Mouse (Mus musculus) liver, embryonic 16.5 days (tissue): ENCODE results near the gene Cpne9. TPM values are rescaled to one million over a fixed set of nuclear protein-coding genes. Genes with fewer than 3 reads are reported as not detected.

Experiments used
- ATAC-seq: fragments of 200-750 bp; cut with Nextera tagmentation; 2 replicates; pipeline ENCODE4 v1.8.0; 2017; ENCODE audit warnings: low read depth, mild to moderate bottlenecking, moderate number of reproducible peaks, moderate library complexity
- H3K27ac ChIP-seq: fragments of 300-500 bp; sonication (generic); 2 replicates; pipeline ENCODE4 v1.5.1; 2014; ENCODE audit warnings: mild to moderate bottlenecking, low read length
- H3K27me3 ChIP-seq: fragments of 300-500 bp; sonication (generic); 2 replicates; pipeline ENCODE4 v1.6.1; 2014; ENCODE audit warnings: low read depth, low read length, mixed read lengths; ENCODE audit not compliant: control insufficient read depth, insufficient read depth
- H3K36me3 ChIP-seq: fragments of 300-500 bp; sonication (generic); 2 replicates; pipeline ENCODE4 v1.6.1; 2014; ENCODE audit warnings: mild to moderate bottlenecking; ENCODE audit not compliant: control insufficient read depth, insufficient read depth
- H3K4me1 ChIP-seq: fragments of 300-500 bp; sonication (generic); 2 replicates; pipeline ENCODE4 v1.6.1; 2014; ENCODE audit warnings: low read depth, low read length, mixed read lengths; ENCODE audit not compliant: control insufficient read depth
- H3K4me2 ChIP-seq: fragments of 300-500 bp; sonication (generic); 2 replicates; pipeline ENCODE4 v1.6.1; 2014; ENCODE audit warnings: low read depth, low read length, mixed read lengths
- H3K4me3 ChIP-seq: fragments of 300-500 bp; sonication (generic); 2 replicates; pipeline ENCODE4 v1.5.1; 2014; ENCODE audit warnings: low read depth, mild to moderate bottlenecking, low read length
- H3K9ac ChIP-seq: fragments of 300-500 bp; sonication (generic); 2 replicates; pipeline ENCODE4 v1.6.1; 2014; ENCODE audit warnings: low read depth, low read length
- H3K9me3 ChIP-seq: fragments of 300-500 bp; sonication (generic); replicated peaks from 2 replicates; pipeline ENCODE4 v1.6.1; 2016; ENCODE audit warnings: low read length; ENCODE audit not compliant: control insufficient read depth
- WGBS: fragments of 180-500 bp; shearing (Covaris S2); extraction: QIAGEN DNeasy Blood & Tissue Kit; methylation state at CpG from one replicate; pipeline ENCODE4 v1.1.7; 2014; ENCODE audit not compliant: insufficient replicate concordance; 5-methylcytosine and 5-hydroxymethylcytosine counted together
- polyA plus RNA-seq: library from polyadenylated mRNA; unstranded; fragments of >200 nt; fragmentation: Nextera tagmentation; extraction: Ambion mirVana; gene quantifications from 2 replicates; pipeline ENCODE4 v1.2.1, GENCODE M21; 2015

Cpne9 gene
- polyA plus RNA-seq, 1 experiment from 2014 or later, result 0.02 TPM

GRCm38 (mm10) chr6:113343177-113344092 is 61.3 kb downstream of the Cpne9 start, which contains the start of gene Camk1:
Gene Camk1 (minus strand): TSS chr6:113343984.
- H3K4me1 ChIP-seq, result peaks cover 2% of the 10 kb centered on the region; the same call in 1 of the 2 replicates
- H3K36me3 ChIP-seq, result no peaks in the 10 kb centered on the region
- 13% methylated on average over 32 of the region's 32 CpGs for WGBS
- peak within 1 kb of the TSS; percentile 70 for H3K4me2 ChIP-seq
- no peak within 1 kb of the TSS for H3K27ac ChIP-seq
- H3K9me3 ChIP-seq, result no peaks in the 10 kb centered on the region
- peak within 1 kb of the TSS; percentile 65 for H3K4me3 ChIP-seq
- H3K9ac ChIP-seq, result peak within 1 kb of the TSS; percentile 64
- ATAC-seq, result peak; percentile 81
- no peaks in the 10 kb centered on the region for H3K27me3 ChIP-seq

GRCm38 (mm10) chr6:113344321-113344720 is 62.2 kb downstream of the Cpne9 start:
- ATAC-seq, result peak; percentile 15; the same call in 1 of the 2 replicates
- no peaks in the 10 kb centered on the region for H3K36me3 ChIP-seq
- H3K4me1 ChIP-seq, result peaks cover 2% of the 10 kb centered on the region; the same call in 1 of the 2 replicates
- H3K9ac ChIP-seq, result no peak overlapping the region
- no peak overlapping the region; the same call in 1 of the 2 replicates for H3K4me3 ChIP-seq
- H3K4me2 ChIP-seq, result peak overlapping the region; percentile 70; the same call in 1 of the 2 replicates
- H3K27ac ChIP-seq, result no peak overlapping the region
- 40% methylated on average over 2 of the region's 2 CpGs for WGBS
- H3K9me3 ChIP-seq, result no peaks in the 10 kb centered on the region
- no peaks in the 10 kb centered on the region for H3K27me3 ChIP-seq

GRCm38 (mm10) chr6:113346897-113347296 is 64.8 kb downstream of the Cpne9 start:
- no peak overlapping the region for H3K27ac ChIP-seq
- no peak for ATAC-seq
- H3K4me3 ChIP-seq, result no peak overlapping the region
- WGBS, result 56% methylated on average over 4 of the region's 4 CpGs
- H3K9ac ChIP-seq, result no peak overlapping the region
- H3K9me3 ChIP-seq, result no peaks in the 10 kb centered on the region
- no peaks in the 10 kb centered on the region for H3K36me3 ChIP-seq
- H3K27me3 ChIP-seq, result no peaks in the 10 kb centered on the region
- peaks cover 2% of the 10 kb centered on the region; the same call in 1 of the 2 replicates for H3K4me1 ChIP-seq
- H3K4me2 ChIP-seq, result no peak overlapping the region

GRCm38 (mm10) chr6:113350538-113350937 is 68.4 kb downstream of the Cpne9 start:
- no peak for ATAC-seq
- Histone ChIP-seq H3K9ac (no peak overlapping the region), H3K4me3 (no peak overlapping the region), H3K27ac (no peak overlapping the region), H3K4me2 (no peak overlapping the region), H3K4me1 (no peaks in the 10 kb centered on the region; the same call in 1 of the 2 replicates), H3K36me3 (no peaks in the 10 kb centered on the region), H3K27me3 (no peaks in the 10 kb centered on the region), H3K9me3 (no peaks in the 10 kb centered on the region)

- H3K9ac ChIP-seq, result no peak overlapping the region
- H3K27me3 ChIP-seq, result no peaks in the 10 kb centered on the region
- H3K4me1 ChIP-seq, result no peaks in the 10 kb centered on the region; the same call in 1 of the 2 replicates
- H3K27ac ChIP-seq, result no peak overlapping the region
- H3K36me3 ChIP-seq, result no peaks in the 10 kb centered on the region
- H3K4me2 ChIP-seq, result no peak overlapping the region
- WGBS, result 72% methylated on average over 1 of the region's 1 CpGs
- ATAC-seq, result no peak
- H3K4me3 ChIP-seq, result no peak overlapping the region
- no peaks in the 10 kb centered on the region for H3K9me3 ChIP-seq
These were observed 69.1 kb downstream of the Cpne9 start for GRCm38 (mm10) chr6:113351161-113351560.

GRCm38 (mm10) chr6:113351653-113352052 is 69.5 kb downstream of the Cpne9 start:
- Histone ChIP-seq H3K9ac (no peak overlapping the region), H3K4me1 (no peaks in the 10 kb centered on the region; the same call in 1 of the 2 replicates), H3K4me3 (no peak overlapping the region), H3K4me2 (no peak overlapping the region), H3K27me3 (no peaks in the 10 kb centered on the region), H3K36me3 (no peaks in the 10 kb centered on the region), H3K9me3 (no peaks in the 10 kb centered on the region), H3K27ac (no peak overlapping the region)
- no peak for ATAC-seq
- WGBS, result 22% methylated on average over 10 of the region's 10 CpGs

GRCm38 (mm10) chr6:113352820-113353219 is 70.7 kb downstream of the Cpne9 start:
- Histone ChIP-seq H3K36me3 (no peaks in the 10 kb centered on the region), H3K4me1 (no peaks in the 10 kb centered on the region; the same call in 1 of the 2 replicates), H3K4me3 (no peak overlapping the region), H3K4me2 (no peak overlapping the region), H3K27ac (no peak overlapping the region), H3K9me3 (no peaks in the 10 kb centered on the region), H3K27me3 (no peaks in the 10 kb centered on the region), H3K9ac (no peak overlapping the region)
- 58% methylated on average over 3 of the region's 3 CpGs for WGBS
- ATAC-seq, result no peak

GRCm38 (mm10) chr6:113353696-113354095 is 71.6 kb downstream of the Cpne9 start:
- no peak overlapping the region for H3K27ac ChIP-seq
- no peak overlapping the region for H3K4me2 ChIP-seq
- no peaks in the 10 kb centered on the region for H3K36me3 ChIP-seq
- no peak overlapping the region for H3K9ac ChIP-seq
- H3K4me3 ChIP-seq, result no peak overlapping the region
- WGBS, result 36% methylated on average over 3 of the region's 3 CpGs
- no peaks in the 10 kb centered on the region for H3K27me3 ChIP-seq
- H3K4me1 ChIP-seq, result no peaks in the 10 kb centered on the region; the same call in 1 of the 2 replicates
- H3K9me3 ChIP-seq, result no peaks in the 10 kb centered on the region
- no peak for ATAC-seq
